Mouse (Mus musculus) intestine, postnatal 0 days (tissue): ENCODE data around the gene Speer4a. TPM values are rescaled to one million over a fixed set of nuclear protein-coding genes. Genes with fewer than 3 reads are reported as not detected.

Experiments used
- polyA plus RNA-seq: library from polyadenylated mRNA; unstranded; fragments of >200 nt; fragmentation: Nextera tagmentation; extraction: Ambion mirVana; gene quantifications from 2 replicates; pipeline ENCODE4 v1.2.1, GENCODE M21; 2015

Speer4a gene
- polyA plus RNA-seq, 1 experiment from 2014 or later = not detected

Other genes starting within 250 kb of the Speer4a start
- not detected in 2 replicates for gene Gm21663, start 97.2 kb downstream of the Speer4a start, polyA plus RNA-seq
- gene Gm21671, start 85.1 kb downstream of the Speer4a start, polyA plus RNA-seq = not detected in 2 replicates
- not detected in 2 replicates for gene Gm21680, start 66.9 kb downstream of the Speer4a start, polyA plus RNA-seq
- not detected in 2 replicates for gene Gm21698, start 50.9 kb downstream of the Speer4a start, polyA plus RNA-seq
- not detected in 2 replicates for gene Gm1979, start 34.8 kb downstream of the Speer4a start, polyA plus RNA-seq
- gene Gm5862, start 16.6 kb downstream of the Speer4a start, polyA plus RNA-seq = not detected in 2 replicates
- not detected in 2 replicates for gene Gm7347, start 19.0 kb upstream of the Speer4a start, polyA plus RNA-seq
- gene Gm10471, start 49.7 kb upstream of the Speer4a start, polyA plus RNA-seq = not detected in 2 replicates
- gene 5031410I06Rik, start 65.8 kb upstream of the Speer4a start, polyA plus RNA-seq = not detected in 2 replicates
- gene Gm10220, start 81.9 kb upstream of the Speer4a start, polyA plus RNA-seq = not detected in 2 replicates
- not detected in 2 replicates for gene Gm7361, start 218.1 kb upstream of the Speer4a start, polyA plus RNA-seq